Mouse (Mus musculus): ENCODE measurements around the gene Cpne1. TPM values are rescaled to one million over a fixed set of nuclear protein-coding genes. Genes with fewer than 3 reads are reported as not detected.

Gene Cpne1
- polyA plus RNA-seq (2012; rRNA removed) (17.9 and 21.2 TPM in 2 replicates), polyA plus RNA-seq (2014; fragmentation: Nextera tagmentation; extraction: Ambion mirVana) (11.5 and 14.0 TPM in 2 replicates)

- peak; percentile 92 for ATAC-seq (ENCODE audit: insufficient read depth)
- no peaks in the 10 kb centered on the region for H3K9me3 ChIP-seq (ENCODE audit: control insufficient read depth, low read length)
- WGBS (ENCODE audit: insufficient replicate concordance), result under 1% methylated on average over 74 of the region's 74 CpGs
Observed at GRCm38 (mm10) chr2:156111358-156112079, at the start of gene Cpne1, which contains the start of gene Rbm12. Cpne1 (minus strand) TSS chr2:156111965. Rbm12 (minus strand) TSS chr2:156111978.

DNA sequence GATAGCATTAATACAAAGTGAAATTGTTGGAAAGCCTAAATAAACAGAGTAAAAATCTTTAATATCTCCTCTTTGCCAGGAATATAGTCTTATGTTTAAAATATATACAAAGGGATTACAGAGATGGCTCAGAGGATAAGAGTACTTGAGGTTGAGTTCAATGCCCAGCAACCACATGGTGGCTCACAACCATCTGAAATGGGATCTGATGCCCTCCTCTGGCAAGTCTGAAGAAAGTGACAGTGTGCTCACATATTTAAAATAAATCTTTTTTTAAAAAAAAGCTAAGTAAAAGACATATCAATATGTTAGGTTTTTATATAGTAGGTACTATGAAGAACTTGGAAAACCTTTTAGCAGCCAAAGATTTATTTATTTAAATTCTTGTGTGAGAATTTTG is 39.8 kb upstream of the Cpne1 start:
- Histone ChIP-seq H3K27ac (no peak overlapping the region), H3K4me1 (replicated peaks; ENCODE audit: control insufficient read depth in 2 of 2, insufficient read depth in 2 of 2, low read length in 1 of 2) (no peaks in the 10 kb centered on the region), H3K4me3 (ENCODE audit: insufficient read depth in 1 of 2, low read depth in 2 of 2, low read length in 2 of 2) (no peak overlapping the region), H3K9me3 (ENCODE audit: control insufficient read depth, low read length) (no peaks in the 10 kb centered on the region), H3K36me3 (replicated peaks; ENCODE audit: control insufficient read depth, insufficient read depth, low read depth) (peaks cover 80% of the 10 kb centered on the region), H3K9ac (replicated peaks) (no peak overlapping the region), H3K27me3 (ENCODE audit: control insufficient read depth, insufficient read depth, low read length) (no peaks in the 10 kb centered on the region), H3K4me2 (ENCODE audit: low read depth) (no peak overlapping the region)
- TF ChIP-seq CTCF (IDR thresholded peaks at IDR 0.05; ENCODE audit: low read depth), result no peak
- no peak for TF ChIP-seq EP300 (IDR thresholded peaks at IDR 0.05; ENCODE audit: low read depth)
- ATAC-seq (ENCODE audit: insufficient read depth), result no peak
- DNase-seq (ENCODE audit: low read depth in 3 of 3, low spot score in 3 of 3), result no peak

More at GRCm38 (mm10) chr2:156111358-156112079, at the start of gene Cpne1, which contains the start of gene Rbm12:
- Histone ChIP-seq H3K27ac (peak within 1 kb of the TSS; percentile 43), H3K36me3 (replicated peaks; ENCODE audit: control insufficient read depth, insufficient read depth, low read depth) (peaks cover 2% of the 10 kb centered on the region; the same call in 1 of the 2 replicates), H3K4me3 (ENCODE audit: insufficient read depth in 1 of 2, low read depth in 2 of 2, low read length in 2 of 2) (peak within 1 kb of the TSS; percentile 75 to 93), H3K4me1 (replicated peaks; ENCODE audit: control insufficient read depth in 2 of 2, insufficient read depth in 2 of 2, low read length in 1 of 2) (peaks cover 13 to 20% of the 10 kb centered on the region in 2 experiments), H3K4me2 (ENCODE audit: low read depth) (peak within 1 kb of the TSS; percentile 92), H3K9ac (replicated peaks) (peak within 1 kb of the TSS; percentile 82), H3K27me3 (ENCODE audit: control insufficient read depth, insufficient read depth, low read length) (no peaks in the 10 kb centered on the region)
- peak; percentile 65 to 75 (median 71) for DNase-seq (ENCODE audit: low read depth in 3 of 3, low spot score in 3 of 3)
- TF ChIP-seq CTCF (IDR thresholded peaks at IDR 0.05; ENCODE audit: low read depth) (no peak), EP300 (IDR thresholded peaks at IDR 0.05; ENCODE audit: low read depth) (no peak)

DNA sequence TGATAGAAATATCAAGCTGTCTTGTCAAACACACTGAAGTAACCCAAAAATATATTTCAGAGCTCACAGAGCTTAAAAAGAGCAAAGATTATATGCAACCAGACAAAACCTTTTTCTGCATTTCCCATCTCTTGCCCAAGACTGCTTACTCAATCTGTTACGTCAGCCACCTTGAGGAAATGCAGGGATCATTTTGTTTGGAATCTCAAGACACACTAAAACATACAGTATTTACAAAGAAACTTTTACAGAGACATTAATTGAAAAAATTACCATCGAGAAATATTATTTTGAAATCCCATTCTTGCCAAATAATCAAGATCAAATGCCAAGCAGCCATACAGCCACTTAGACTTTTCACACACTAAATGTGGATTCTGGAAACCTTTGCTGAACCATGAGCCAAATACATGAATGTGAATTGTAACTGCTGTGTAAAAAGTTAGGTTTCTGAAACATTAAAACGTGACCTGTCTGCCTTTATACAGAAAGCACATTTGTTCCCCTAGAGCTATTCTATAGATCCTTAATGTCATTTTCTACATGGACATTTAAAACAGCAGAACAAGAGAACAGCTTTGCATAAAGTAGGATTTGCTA is 35.7 kb upstream of the Cpne1 start:
- Histone ChIP-seq H3K27me3 (ENCODE audit: control insufficient read depth, insufficient read depth, low read length) (no peaks in the 10 kb centered on the region), H3K36me3 (replicated peaks; ENCODE audit: control insufficient read depth, insufficient read depth, low read depth) (peaks cover 59% of the 10 kb centered on the region), H3K9me3 (ENCODE audit: control insufficient read depth, low read length) (no peaks in the 10 kb centered on the region), H3K4me2 (ENCODE audit: low read depth) (no peak overlapping the region), H3K27ac (no peak overlapping the region), H3K4me1 (replicated peaks; ENCODE audit: control insufficient read depth in 2 of 2, insufficient read depth in 2 of 2, low read length in 1 of 2) (peaks cover 3 to 10% of the 10 kb centered on the region in 2 experiments), H3K9ac (replicated peaks) (no peak overlapping the region), H3K4me3 (ENCODE audit: insufficient read depth in 1 of 2, low read depth in 2 of 2, low read length in 2 of 2) (no peak overlapping the region)
- DNase-seq (ENCODE audit: low read depth in 3 of 3, low spot score in 3 of 3) (no peak), ATAC-seq (ENCODE audit: insufficient read depth) (no peak)
- WGBS (ENCODE audit: insufficient replicate concordance), result 83% methylated on average over 3 of the region's 3 CpGs
- no peak for TF ChIP-seq CTCF (IDR thresholded peaks at IDR 0.05; ENCODE audit: low read depth)
- no peak for TF ChIP-seq EP300 (IDR thresholded peaks at IDR 0.05; ENCODE audit: low read depth)

GRCm38 (mm10) chr2:156146272-156146989 is 34.7 kb upstream of the Cpne1 start:
- H3K9me3 ChIP-seq (ENCODE audit: control insufficient read depth, low read length), result no peaks in the 10 kb centered on the region
- H3K36me3 ChIP-seq (replicated peaks; ENCODE audit: control insufficient read depth, insufficient read depth, low read depth), result peaks cover 51% of the 10 kb centered on the region
- peaks cover 3 to 10% of the 10 kb centered on the region in 2 experiments for H3K4me1 ChIP-seq (replicated peaks; ENCODE audit: control insufficient read depth in 2 of 2, insufficient read depth in 2 of 2, low read length in 1 of 2)
- no peak for ATAC-seq (ENCODE audit: insufficient read depth)
- TF ChIP-seq CTCF (IDR thresholded peaks at IDR 0.05; ENCODE audit: low read depth) (no peak), EP300 (IDR thresholded peaks at IDR 0.05; ENCODE audit: low read depth) (no peak)
- DNase-seq (ENCODE audit: low read depth in 3 of 3, low spot score in 3 of 3), result no peak
- H3K27ac ChIP-seq, result no peak overlapping the region
- no peaks in the 10 kb centered on the region for H3K27me3 ChIP-seq (ENCODE audit: control insufficient read depth, insufficient read depth, low read length)
- no peak overlapping the region for H3K9ac ChIP-seq (replicated peaks)
- no peak overlapping the region for H3K4me3 ChIP-seq (ENCODE audit: insufficient read depth in 1 of 2, low read depth in 2 of 2, low read length in 2 of 2)
- H3K4me2 ChIP-seq (ENCODE audit: low read depth), result no peak overlapping the region
- WGBS (ENCODE audit: insufficient replicate concordance), result 57% methylated on average over 5 of the region's 5 CpGs

Data from liver, embryonic 14.5 days (tissue).